Mouse (Mus musculus) bone marrow macrophage, adult 2 months (primary cell): ENCODE measurements around the gene Rapgef4. TPM values are rescaled to one million over a fixed set of nuclear protein-coding genes. Genes with fewer than 3 reads are reported as not detected.
"Not testable (repeated sequence)": the region's sequence is repeated elsewhere in the genome, so short reads cannot be mapped to it uniquely, and the experiment has no call there.

ENCODE experiments used
- H3K27ac ChIP-seq: 2 replicates; pipeline ENCODE4 v1.5.1; 2012; ENCODE audit warnings: low read depth, low read length; ENCODE audit not compliant: insufficient read depth
- H3K4me1 ChIP-seq: 2 replicates; pipeline ENCODE4 v1.6.1; 2012; ENCODE audit warnings: low read length; ENCODE audit not compliant: control insufficient read depth, insufficient read depth
- H3K4me3 ChIP-seq: 2 replicates; pipeline ENCODE4 v1.5.1; 2012; ENCODE audit warnings: mild to moderate bottlenecking, low read length, moderate library complexity; ENCODE audit not compliant: insufficient read depth
- CTCF ChIP-seq: IDR thresholded peaks from 2 replicates; pipeline ENCODE4 v1.5.1; 2012; ENCODE audit warnings: low read depth, mild to moderate bottlenecking, low read length, moderate library complexity
- POLR2A ChIP-seq: IDR thresholded peaks from 2 replicates; pipeline ENCODE4 v1.6.1; 2012; ENCODE audit warnings: mild to moderate bottlenecking, low read depth, low read length, borderline replicate concordance
- polyA plus RNA-seq: library from polyadenylated mRNA; stranded (reverse); fragments of >200 nt; gene quantifications from 2 replicates; pipeline ENCODE4 v1.2.4, GENCODE M21; 2012; ENCODE audit not compliant: missing spikeins, insufficient read depth, insufficient read length

Gene Rapgef4
- polyA plus RNA-seq, 1 experiment: not detected

DNA sequence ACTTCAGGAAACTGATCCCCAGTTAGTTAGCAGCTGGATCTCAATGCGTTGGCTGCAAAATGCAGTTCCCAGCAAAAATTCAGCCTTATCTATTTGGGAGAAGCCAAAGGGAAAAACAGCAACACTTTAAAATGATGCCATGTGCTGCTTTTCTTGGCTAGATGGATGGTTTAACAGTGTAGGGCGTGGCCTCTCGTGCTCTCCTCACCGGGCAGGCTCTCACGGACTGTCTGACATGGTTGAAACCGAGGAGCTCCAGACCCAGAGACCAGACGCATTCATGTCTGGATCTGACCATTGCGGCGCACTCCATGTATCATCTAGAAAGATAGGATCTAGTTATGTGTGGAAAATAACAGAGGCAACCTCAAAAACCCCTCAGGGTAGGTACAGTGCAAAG is 87.5 kb downstream of the Rapgef4 start:
- Histone ChIP-seq H3K27ac (no peak overlapping the region), H3K4me1 (peaks cover 7% of the 10 kb centered on the region), H3K4me3 (no peak overlapping the region)
- TF ChIP-seq CTCF (no peak), POLR2A (no peak)

DNA sequence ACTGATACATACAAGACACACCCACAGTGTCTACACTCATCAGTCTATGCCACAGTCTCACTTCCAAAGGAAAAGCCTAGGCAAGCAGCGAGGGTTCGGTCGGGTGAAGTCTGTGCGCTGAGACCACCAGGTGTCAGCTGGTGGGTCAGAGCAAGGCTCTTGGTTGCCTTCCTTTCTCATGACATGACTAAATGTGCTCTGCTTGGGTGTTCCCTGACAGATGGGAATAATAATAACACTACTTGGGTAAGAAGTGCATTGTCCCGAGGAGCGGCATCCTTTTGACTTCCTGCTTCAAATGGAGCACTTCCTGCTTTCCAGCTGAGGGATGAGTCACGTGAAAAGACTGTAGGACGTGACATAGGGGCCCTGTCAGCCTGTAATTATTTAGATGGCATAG is 89.0 kb downstream of the Rapgef4 start:
- no peak overlapping the region for H3K4me3 ChIP-seq
- H3K4me1 ChIP-seq: peaks cover 7% of the 10 kb centered on the region
- H3K27ac ChIP-seq: no peak overlapping the region
- TF ChIP-seq CTCF (no peak), POLR2A (no peak)

DNA sequence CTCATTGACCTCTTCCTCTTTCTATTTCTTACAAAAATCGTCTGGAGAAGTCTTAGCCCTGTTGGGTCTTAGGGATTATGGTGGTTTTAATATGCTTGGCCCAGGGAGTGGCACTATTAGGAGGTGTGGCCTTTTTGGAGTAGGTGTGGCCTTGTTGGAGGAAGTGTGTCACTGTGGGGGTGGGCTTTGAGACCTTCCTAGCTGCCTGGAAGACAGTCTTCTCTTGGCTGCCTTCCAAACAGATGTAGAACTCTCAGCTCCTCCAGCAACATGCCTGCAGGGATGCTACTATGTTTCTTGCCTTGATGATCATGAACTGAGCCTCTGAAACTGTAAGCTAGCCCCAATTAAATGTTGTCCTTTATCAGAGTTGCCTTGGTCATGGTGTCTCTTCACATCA is 92.1 kb downstream of the Rapgef4 start:
- peaks cover 12% of the 10 kb centered on the region for H3K4me1 ChIP-seq
- not testable (repeated sequence) for H3K27ac ChIP-seq, H3K4me3 ChIP-seq

DNA sequence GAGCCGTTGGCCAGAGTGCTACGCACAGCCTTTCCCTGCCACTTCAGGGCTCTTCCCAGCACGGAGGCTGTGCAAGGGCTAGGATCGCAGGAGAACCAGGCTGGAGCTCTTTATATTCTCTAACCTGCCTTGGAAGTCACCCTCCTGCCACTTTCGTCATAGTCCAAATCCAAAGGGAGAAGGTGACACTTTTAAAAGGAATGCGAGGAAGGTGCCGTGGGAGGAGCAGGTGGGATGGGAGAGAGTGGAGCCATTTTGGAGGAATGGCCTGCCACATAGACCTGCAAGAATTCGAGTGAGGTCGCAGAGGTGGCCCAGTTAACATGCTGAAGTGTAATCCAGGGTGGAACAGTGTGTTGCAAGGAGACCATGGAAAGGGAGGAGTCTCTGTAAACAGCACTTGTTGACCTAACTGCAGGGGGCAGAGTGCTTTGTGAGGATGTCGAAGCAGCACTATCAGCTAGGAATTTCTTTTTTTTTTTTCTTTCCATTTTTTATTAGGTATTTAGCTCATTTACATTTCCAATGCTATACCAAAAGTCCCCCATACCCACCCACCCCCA is 94.0 kb downstream of the Rapgef4 start:
- TF ChIP-seq CTCF (no peak), POLR2A (no peak)
- H3K27ac ChIP-seq: no peak overlapping the region
- H3K4me3 ChIP-seq: no peak overlapping the region
- peaks cover 20% of the 10 kb centered on the region for H3K4me1 ChIP-seq

GRCm38 (mm10) chr2:72077490-72078139 is 96.6 kb downstream of the Rapgef4 start:
- TF ChIP-seq POLR2A: no peak
- TF ChIP-seq CTCF: no peak
- Histone ChIP-seq H3K4me3 (no peak overlapping the region), H3K27ac (peak overlapping the region; percentile 41), H3K4me1 (peaks cover 15% of the 10 kb centered on the region)

GRCm38 (mm10) chr2:72078140-72078521 is 97.1 kb downstream of the Rapgef4 start:
- TF ChIP-seq POLR2A: no peak
- Histone ChIP-seq H3K4me1 (peaks cover 15% of the 10 kb centered on the region), H3K4me3 (no peak overlapping the region), H3K27ac (peak overlapping the region; percentile 41)

GRCm38 (mm10) chr2:72079110-72079509 is 98.1 kb downstream of the Rapgef4 start:
- H3K27ac ChIP-seq: no peak overlapping the region
- no peak overlapping the region for H3K4me3 ChIP-seq
- TF ChIP-seq CTCF (no peak), POLR2A (no peak)
- H3K4me1 ChIP-seq: peaks cover 15% of the 10 kb centered on the region

GRCm38 (mm10) chr2:72082846-72083245 is 101.8 kb downstream of the Rapgef4 start:
- TF ChIP-seq CTCF: no peak
- no peak for TF ChIP-seq POLR2A
- Histone ChIP-seq H3K27ac (no peak overlapping the region), H3K4me1 (peaks cover 11% of the 10 kb centered on the region), H3K4me3 (no peak overlapping the region)

DNA sequence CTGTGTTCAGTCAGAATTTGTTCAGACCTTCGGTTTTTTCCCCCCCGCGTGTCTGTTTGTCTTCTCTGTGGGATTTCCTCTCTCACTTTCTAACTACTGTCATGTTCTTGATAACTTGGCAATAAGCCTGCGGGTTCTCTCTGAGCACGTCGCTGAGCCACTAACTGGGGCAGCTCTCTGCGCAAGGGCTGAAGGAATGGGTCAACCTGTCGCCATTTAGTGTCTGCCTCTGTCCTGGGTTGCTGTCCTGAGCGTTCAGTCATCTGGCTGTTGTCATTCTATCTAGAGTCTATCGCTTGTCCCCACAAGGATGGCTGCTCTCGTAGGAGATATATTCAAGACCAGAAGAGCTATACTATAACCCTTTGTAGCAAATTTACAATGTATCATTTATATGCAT is 107.8 kb downstream of the Rapgef4 start:
- TF ChIP-seq CTCF (no peak), POLR2A (no peak)
- no peaks in the 10 kb centered on the region for H3K4me1 ChIP-seq
- no peak overlapping the region for H3K27ac ChIP-seq
- H3K4me3 ChIP-seq: no peak overlapping the region

DNA sequence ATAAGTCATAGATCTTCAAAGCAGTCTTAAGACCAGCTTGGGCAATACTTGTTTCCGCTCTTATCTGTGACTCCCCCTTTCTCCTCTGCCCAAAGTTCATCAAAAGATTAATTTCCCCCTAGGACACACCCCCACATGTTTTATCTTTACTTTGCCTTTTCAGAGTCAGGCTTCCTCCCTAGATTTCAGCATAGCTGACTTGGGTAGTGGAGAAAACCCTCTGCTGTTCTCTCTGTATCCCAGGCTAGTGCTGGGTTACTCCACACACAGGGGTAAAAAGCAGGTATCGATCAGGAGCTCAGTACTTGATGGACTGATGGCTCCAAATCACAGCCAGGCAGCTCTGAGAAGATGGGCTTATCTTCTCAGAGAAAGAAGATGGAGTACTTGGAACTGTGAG is 109.0 kb downstream of the Rapgef4 start:
- Histone ChIP-seq H3K27ac (no peak overlapping the region), H3K4me1 (no peaks in the 10 kb centered on the region), H3K4me3 (no peak overlapping the region)
- TF ChIP-seq POLR2A: no peak
- TF ChIP-seq CTCF: no peak

DNA sequence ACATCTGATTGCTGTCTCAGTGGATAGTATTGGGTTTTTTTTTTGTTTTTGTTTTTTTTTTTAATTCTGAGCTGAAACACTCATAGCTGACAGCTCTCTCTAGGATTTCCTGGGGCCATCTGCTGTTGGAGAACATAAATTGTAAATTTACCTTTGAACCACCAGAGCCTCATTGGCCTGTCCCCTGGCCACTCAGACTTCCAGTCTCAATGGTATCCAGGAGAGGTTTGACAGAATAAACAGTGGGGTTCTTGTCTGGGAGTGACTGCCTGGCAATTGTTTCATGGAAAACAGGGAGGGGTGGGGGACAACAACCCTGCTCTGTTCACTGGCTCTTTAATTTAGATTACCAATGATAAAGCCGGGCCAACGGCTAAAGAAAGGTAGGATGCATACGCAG is 111.0 kb downstream of the Rapgef4 start:
- TF ChIP-seq POLR2A: no peak
- no peak for TF ChIP-seq CTCF
- Histone ChIP-seq H3K4me3 (no peak overlapping the region), H3K27ac (no peak overlapping the region), H3K4me1 (no peaks in the 10 kb centered on the region)
